In genomic region chr11:116864444-116864843, GRCm38 (mm10) we compare ENCODE assay signal across 16 mouse cellular contexts. TPM values are rescaled to one million over a fixed set of nuclear protein-coding genes. Genes with fewer than 3 reads are reported as not detected.
DNase-seq lines count a peak whose midpoint lies in the region; ATAC-seq lines count a peak whose summit lies in the region.
"Had no signal": no experiment of that assay in that cellular context is flagged by ENCODE, and none has a peak within 500 bp of the region (broad histone marks: within the 10 kb centered on the region; RNA-seq: fewer than 3 reads in every experiment).

No protein-coding gene starts in this region.

- no peaks in the 10 kb centered on the region for H3K27me3 ChIP-seq in midbrain, embryonic 10.5 days (ENCODE audit: low read depth, poor library complexity, severe bottlenecking)
- H3K27me3 ChIP-seq: limb, embryonic 12.5 days had no signal

- ATAC-seq in activated CD4-positive, CD25-positive, alpha-beta regulatory T cell, adult 4 months: no peak
- ATAC-seq: inflammation-experienced regulatory T-cells, adult 6 months; midbrain, embryonic 16.5 days had no signal

- no peak overlapping the region for H3K27ac ChIP-seq in midbrain, embryonic 10.5 days (replicated peaks)
- H3K27ac ChIP-seq: limb, embryonic 12.5 days had no signal

- no peaks in the 10 kb centered on the region for H3K4me1 ChIP-seq in midbrain, embryonic 10.5 days
- H3K4me1 ChIP-seq: limb, embryonic 12.5 days had no signal

- 89% methylated on average over 10 of the region's 10 CpGs for WGBS in midbrain, embryonic 10.5 days

- no peak overlapping the region for H3K4me3 ChIP-seq in midbrain, embryonic 10.5 days
- H3K4me3 ChIP-seq: limb, embryonic 12.5 days had no signal

- no peaks in the 10 kb centered on the region for H3K9me3 ChIP-seq in midbrain, embryonic 10.5 days (replicated peaks)
- H3K9me3 ChIP-seq: limb, embryonic 12.5 days had no signal

- intact Hi-C loops in heart, postnatal 14 days (cut with DNase I): no loop called here

- H3K36me3 ChIP-seq in midbrain, embryonic 10.5 days: peaks cover 81% of the 10 kb centered on the region

- DNase-seq in adrenal gland, postnatal 10 days: peak; percentile 53
- no peak for DNase-seq in adrenal gland, adult 8-10 months
- peak; percentile 56 for DNase-seq in adrenal gland, postnatal 14 days
- peak; percentile 47 to 52 for DNase-seq in heart, adult 9 months (ENCODE audit: low spot score in 2 of 2)
- DNase-seq in heart, postnatal 14 days: peak; percentile 27 to 30
- DNase-seq in midbrain, embryonic 10.5 days (ENCODE audit: low spot score): no peak
- no peak for DNase-seq in layer of hippocampus, postnatal 36 days
- DNase-seq: cerebellum, postnatal 14 days; kidney, postnatal 14 days; retina, postnatal 1 day; spleen, adult 18-20 months; thymus, postnatal 25 days had no signal

RNA-seq across cellular contexts. Expression of gene Srsf2, which starts 11.6 kb away (rescaled TPM):
- 100 to 1,000 TPM; 222 to 286 TPM for total RNA-seq in adrenal gland, postnatal 10 days (2021)
- 100 to 1,000 TPM; 183 to 287 (median 255) TPM for total RNA-seq in adrenal gland, adult 8-10 months (2022)
- total RNA-seq in adrenal gland, postnatal 14 days (2021): 244 and 250 TPM in 2 replicates
- 100 to 1,000 TPM; 125 to 133 TPM for total RNA-seq in heart, postnatal 14 days (2021)
- polyA plus RNA-seq in activated CD4-positive, CD25-positive, alpha-beta regulatory T cell, adult 4 months (2017; shearing (Covaris generic)): 100 to 1,000 TPM; 256 to 305 TPM
- 852 and 895 TPM in 2 replicates for polyA plus RNA-seq in midbrain, embryonic 10.5 days (2016; fragmentation: Nextera tagmentation; extraction: Ambion mirVana)
- total RNA-seq in layer of hippocampus, postnatal 36 days (2021): 100 to 1,000 TPM; 170 to 180 TPM

RNA-seq across cellular contexts. Expression of gene Mfsd11, which starts 12.2 kb away (rescaled TPM):
- total RNA-seq in adrenal gland, postnatal 10 days (2021): 10 to 100 TPM; 26.8 to 44.4 TPM
- 10 to 100 TPM; 45.7 to 69.2 (median 52.9) TPM for total RNA-seq in adrenal gland, adult 8-10 months (2022)
- 29.1 and 32.6 TPM in 2 replicates for total RNA-seq in adrenal gland, postnatal 14 days (2021)
- 10 to 100 TPM; 39.8 to 40.4 TPM for total RNA-seq in heart, postnatal 14 days (2021)
- 10 to 100 TPM; 18.9 to 21.1 TPM for polyA plus RNA-seq in activated CD4-positive, CD25-positive, alpha-beta regulatory T cell, adult 4 months (2017; shearing (Covaris generic))
- polyA plus RNA-seq in midbrain, embryonic 10.5 days (2016; fragmentation: Nextera tagmentation; extraction: Ambion mirVana): 27.9 and 31.7 TPM in 2 replicates
- total RNA-seq in layer of hippocampus, postnatal 36 days (2021): 10 to 100 TPM; 38.7 to 51.4 TPM

RNA-seq across cellular contexts. Expression of gene Jmjd6, which starts 21.2 kb away (rescaled TPM):
- total RNA-seq in adrenal gland, postnatal 10 days (2021): 10 to 100 TPM; 36.0 to 38.4 TPM
- 10 to 100 TPM; 31.8 to 41.1 (median 33.4) TPM for total RNA-seq in adrenal gland, adult 8-10 months (2022)
- total RNA-seq in adrenal gland, postnatal 14 days (2021): 40.2 and 40.7 TPM in 2 replicates
- 10 to 100 TPM; 34.4 to 37.3 TPM for total RNA-seq in heart, postnatal 14 days (2021)
- 10 to 100 TPM; 50.0 to 55.7 TPM for polyA plus RNA-seq in activated CD4-positive, CD25-positive, alpha-beta regulatory T cell, adult 4 months (2017; shearing (Covaris generic))
- 92.5 and 102 TPM in 2 replicates for polyA plus RNA-seq in midbrain, embryonic 10.5 days (2016; fragmentation: Nextera tagmentation; extraction: Ambion mirVana)
- 10 to 100 TPM; 35.0 to 44.9 TPM for total RNA-seq in layer of hippocampus, postnatal 36 days (2021)

RNA-seq across cellular contexts. Expression of gene Mettl23, which starts 21.4 kb away (rescaled TPM):
- total RNA-seq in adrenal gland, postnatal 10 days (2021): 10 to 100 TPM; 29.1 to 35.3 TPM
- total RNA-seq in adrenal gland, adult 8-10 months (2022): 10 to 100 TPM; 28.2 to 43.9 (median 32.6) TPM
- total RNA-seq in adrenal gland, postnatal 14 days (2021): 31.1 and 34.4 TPM in 2 replicates
- 10 to 100 TPM; 37.3 to 37.8 TPM for total RNA-seq in heart, postnatal 14 days (2021)
- 100 to 1,000 TPM; 105 to 149 TPM for polyA plus RNA-seq in activated CD4-positive, CD25-positive, alpha-beta regulatory T cell, adult 4 months (2017; shearing (Covaris generic))
- 68.5 and 70.3 TPM in 2 replicates for polyA plus RNA-seq in midbrain, embryonic 10.5 days (2016; fragmentation: Nextera tagmentation; extraction: Ambion mirVana)
- total RNA-seq in layer of hippocampus, postnatal 36 days (2021): 10 to 100 TPM; 30.3 to 30.4 TPM

RNA-seq across cellular contexts. Expression of gene Mxra7, which starts 36.6 kb away (rescaled TPM):
- total RNA-seq in adrenal gland, postnatal 10 days (2021): 10 to 100 TPM; 33.7 to 40.0 TPM
- total RNA-seq in adrenal gland, adult 8-10 months (2022): 100 to 1,000 TPM in 2 of 4 experiments, 10 to 100 TPM in 2; 43.8 to 117 (median 81.5) TPM
- 28.6 and 32.8 TPM in 2 replicates for total RNA-seq in adrenal gland, postnatal 14 days (2021)
- total RNA-seq in heart, postnatal 14 days (2021): 10 to 100 TPM; 27.7 to 32.1 TPM
- polyA plus RNA-seq in activated CD4-positive, CD25-positive, alpha-beta regulatory T cell, adult 4 months (2017; shearing (Covaris generic)): not detected
- polyA plus RNA-seq in midbrain, embryonic 10.5 days (2016; fragmentation: Nextera tagmentation; extraction: Ambion mirVana): 28.1 and 29.1 TPM in 2 replicates
- total RNA-seq in layer of hippocampus, postnatal 36 days (2021): 10 to 100 TPM; 22.3 to 22.6 TPM
- polyA plus RNA-seq: inflammation-experienced regulatory T-cells, adult 6 months had no signal

Comparison
In these comparisons a context has a peak if more than half of its experiments do, and no peak if none do; other contexts are left out.
1. DNase-seq: peak in adrenal gland, postnatal 10 days (single experiment), adrenal gland, postnatal 14 days (single experiment), heart, adult 9 months (2 of 2) and heart, postnatal 14 days (2 of 2); none in adrenal gland, adult 8-10 months (single experiment), midbrain, embryonic 10.5 days (single experiment) and layer of hippocampus, postnatal 36 days (0 of 2).